In genomic region chr10:128909567-128910028, GRCm38 (mm10) we compare ENCODE assay signal across 8 mouse cellular contexts. TPM values are rescaled to one million over a fixed set of nuclear protein-coding genes. Genes with fewer than 3 reads are reported as not detected.
DNase-seq lines count a peak whose midpoint lies in the region; ATAC-seq lines count a peak whose summit lies in the region.

No protein-coding gene starts in this region.

- DNase-seq in R1 (ENCODE audit: low read depth, low spot score) = peak; percentile 87
- peak; percentile 77 to 80 for DNase-seq in cerebellum, postnatal 14 days
- DNase-seq in frontal cortex, postnatal 36 days (ENCODE audit: low spot score in 2 of 2) = peak; percentile 52 to 57
- peak; percentile 78 for DNase-seq in left cerebral cortex, adult 11 months (ENCODE audit: low spot score)
- DNase-seq in lung, postnatal 25 days (ENCODE audit: low spot score) = peak; percentile 85
- peak; percentile 80 for DNase-seq in retina, embryonic 14.5 days (ENCODE audit: low spot score)

- peak overlapping the region; percentile 81 for H3K4me3 ChIP-seq in hindbrain, embryonic 12.5 days

- 0% methylated on average over 34 of the region's 41 CpGs for WGBS in hindbrain, embryonic 12.5 days

- H3K9me3 ChIP-seq in hindbrain, embryonic 12.5 days (replicated peaks) = no peaks in the 10 kb centered on the region

- H3K27me3 ChIP-seq in hindbrain, embryonic 12.5 days = peaks cover 3% of the 10 kb centered on the region; the same call in 1 of the 2 replicates

- H3K4me1 ChIP-seq in hindbrain, embryonic 12.5 days = peaks cover 13% of the 10 kb centered on the region; the same call in 1 of the 2 replicates

- H3K36me3 ChIP-seq in hindbrain, embryonic 12.5 days = 0 out of 2 replicates have a peak, but pooled peaks cover 7% of the 10 kb centered on the region

- H3K4me2 ChIP-seq in hindbrain, embryonic 12.5 days (replicated peaks) = peak overlapping the region; percentile 85

- peak overlapping the region; percentile 87 for H3K9ac ChIP-seq in hindbrain, embryonic 12.5 days

- peak overlapping the region; percentile 75 for H3K27ac ChIP-seq in hindbrain, embryonic 12.5 days

- ATAC-seq in hindbrain, embryonic 12.5 days (ENCODE audit: low FRiP score) = peak; percentile 75
- ATAC-seq in inflammation-experienced regulatory T-cells, adult 6 months = no peak

RNA-seq across cellular contexts. Expression of gene Cd63, which starts 8.8 kb away (rescaled TPM):
- 258 and 273 TPM in 2 replicates for polyA plus RNA-seq in hindbrain, embryonic 12.5 days (2016; fragmentation: Nextera tagmentation; extraction: Ambion mirVana)
- polyA plus RNA-seq in inflammation-experienced regulatory T-cells, adult 6 months (2017; shearing (Covaris generic)) = 1 to 10 TPM in 1 of 3 experiments, under 1 TPM in 1, not detected in 1; 0.58 to 2.0 TPM

RNA-seq across cellular contexts. Expression of gene Rdh5, which starts 13.1 kb away (rescaled TPM):
- polyA plus RNA-seq in hindbrain, embryonic 12.5 days (2016; fragmentation: Nextera tagmentation; extraction: Ambion mirVana) = 11.3 and 15.7 TPM in 2 replicates
- polyA plus RNA-seq in inflammation-experienced regulatory T-cells, adult 6 months (2017; shearing (Covaris generic)) = 10 to 100 TPM in 2 of 3 experiments, 1 to 10 TPM in 1; 5.1 to 12.9 (median 11.9) TPM

RNA-seq across cellular contexts. Expression of gene Bloc1s1, which starts 14.2 kb away (rescaled TPM):
- polyA plus RNA-seq in hindbrain, embryonic 12.5 days (2016; fragmentation: Nextera tagmentation; extraction: Ambion mirVana) = 210 and 235 TPM in 2 replicates
- polyA plus RNA-seq in inflammation-experienced regulatory T-cells, adult 6 months (2017; shearing (Covaris generic)) = 100 to 1,000 TPM; 196 to 255 (median 212) TPM

RNA-seq across cellular contexts. Expression of gene Gdf11, which starts 18.1 kb away (rescaled TPM):
- polyA plus RNA-seq in hindbrain, embryonic 12.5 days (2016; fragmentation: Nextera tagmentation; extraction: Ambion mirVana) = 10.7 and 11.5 TPM in 2 replicates
- 1 to 10 TPM; 6.0 to 7.7 (median 7.3) TPM for polyA plus RNA-seq in inflammation-experienced regulatory T-cells, adult 6 months (2017; shearing (Covaris generic))

RNA-seq across cellular contexts. Expression of gene Itga7, which starts 24.0 kb away (rescaled TPM):
- 3.6 and 4.4 TPM in 2 replicates for polyA plus RNA-seq in hindbrain, embryonic 12.5 days (2016; fragmentation: Nextera tagmentation; extraction: Ambion mirVana)
- polyA plus RNA-seq in inflammation-experienced regulatory T-cells, adult 6 months (2017; shearing (Covaris generic)) = 1 to 10 TPM; 3.6 to 5.1 (median 4.8) TPM

Comparison
In these comparisons a context has a peak if more than half of its experiments do, and no peak if none do; other contexts are left out.
1. RNA of gene Cd63, which starts 8.8 kb away (polyA plus RNA-seq): 258 to 273 TPM in hindbrain, embryonic 12.5 days; 0.58 to 2.0 TPM in inflammation-experienced regulatory T-cells, adult 6 months; every median in the first group is over 10 times any median in the second.
2. Peak in every context shown above with its lines, with median percentiles within 50 percentile points of each other: DNase-seq.